Mouse (Mus musculus): ENCODE data around the gene Gm36210. TPM values are rescaled to one million over a fixed set of nuclear protein-coding genes. Genes with fewer than 3 reads are reported as not detected.

Gm36210 gene
- polyA plus RNA-seq, 1 experiment from 2014 or later, result not detected

- Histone ChIP-seq H3K4me1 (no peaks in the 10 kb centered on the region), H3K9me3 (no peaks in the 10 kb centered on the region)
- no peak for ATAC-seq (ENCODE audit: low FRiP score, low read depth)
These were observed 55.0 kb downstream of the Gm36210 start for GRCm38 (mm10) chr7:4851315-4851688.

GRCm38 (mm10) chr7:4850621-4851314 lies 55.5 kb downstream of the Gm36210 start:
- 73% methylated on average over 11 of the region's 11 CpGs for WGBS
- Histone ChIP-seq H3K4me2 (replicated peaks) (no peak overlapping the region), H3K4me3 (no peak overlapping the region), H3K9me3 (no peaks in the 10 kb centered on the region), H3K36me3 (no peaks in the 10 kb centered on the region), H3K27ac (no peak overlapping the region), H3K9ac (no peak overlapping the region), H3K27me3 (peaks cover 40% of the 10 kb centered on the region), H3K4me1 (no peaks in the 10 kb centered on the region)
- no peak for ATAC-seq (ENCODE audit: low FRiP score, low read depth)

More at GRCm38 (mm10) chr7:4851315-4851688, 55.0 kb downstream of the Gm36210 start:
- WGBS, result 82% methylated on average over 8 of the region's 8 CpGs
- Histone ChIP-seq H3K9ac (no peak overlapping the region), H3K4me2 (replicated peaks) (no peak overlapping the region), H3K27ac (no peak overlapping the region), H3K36me3 (no peaks in the 10 kb centered on the region), H3K27me3 (peaks cover 35% of the 10 kb centered on the region), H3K4me3 (no peak overlapping the region)

- ATAC-seq (ENCODE audit: low FRiP score, low read depth), result no peak
- peaks cover 4% of the 10 kb centered on the region for H3K4me1 ChIP-seq
- no peak overlapping the region for H3K4me2 ChIP-seq (replicated peaks)
- no peak overlapping the region for H3K9ac ChIP-seq
- H3K9me3 ChIP-seq, result no peaks in the 10 kb centered on the region
- no peaks in the 10 kb centered on the region for H3K36me3 ChIP-seq
- no peak overlapping the region for H3K4me3 ChIP-seq
- H3K27ac ChIP-seq, result no peak overlapping the region
- peaks cover 54% of the 10 kb centered on the region for H3K27me3 ChIP-seq
- WGBS, result 56% methylated on average over 9 of the region's 9 CpGs
These were observed 56.9 kb downstream of the Gm36210 start for GRCm38 (mm10) chr7:4849372-4849771.

Other genes starting within 250 kb of the Gm36210 start
- gene Ppp6r1, start 247.5 kb downstream of the Gm36210 start, polyA plus RNA-seq (2015; fragmentation: Nextera tagmentation; extraction: Ambion mirVana), result 9.0 and 9.9 TPM in 2 replicates
- gene Hspbp1, start 221.4 kb downstream of the Gm36210 start, polyA plus RNA-seq (2015; fragmentation: Nextera tagmentation; extraction: Ambion mirVana), result 93.6 and 95.4 TPM in 2 replicates
- gene Brsk1, start 215.9 kb downstream of the Gm36210 start, polyA plus RNA-seq (2015; fragmentation: Nextera tagmentation; extraction: Ambion mirVana), result 2.2 and 2.3 TPM in 2 replicates
- gene Tmem150b, start 181.3 kb downstream of the Gm36210 start, polyA plus RNA-seq (2015; fragmentation: Nextera tagmentation; extraction: Ambion mirVana), result 0.13 TPM in 2 replicates
- 61.6 and 65.3 TPM in 2 replicates for gene Kmt5c, start 166.4 kb downstream of the Gm36210 start, polyA plus RNA-seq (2015; fragmentation: Nextera tagmentation; extraction: Ambion mirVana)
- gene Cox6b2, start 153.4 kb downstream of the Gm36210 start, polyA plus RNA-seq (2015; fragmentation: Nextera tagmentation; extraction: Ambion mirVana), result 67.5 and 68.6 TPM in 2 replicates
- gene Fam71e2, start 135.2 kb downstream of the Gm36210 start, polyA plus RNA-seq (2015; fragmentation: Nextera tagmentation; extraction: Ambion mirVana), result not detected in 2 replicates
- 0.26 and 0.39 TPM in 2 replicates for gene Il11, start 123.7 kb downstream of the Gm36210 start, polyA plus RNA-seq (2015; fragmentation: Nextera tagmentation; extraction: Ambion mirVana)
- gene Tmem190, start 123.6 kb downstream of the Gm36210 start, polyA plus RNA-seq (2015; fragmentation: Nextera tagmentation; extraction: Ambion mirVana), result not detected in 2 replicates
- 7.3 and 7.9 TPM in 2 replicates for gene Tmem238, start 116.9 kb downstream of the Gm36210 start, polyA plus RNA-seq (2015; fragmentation: Nextera tagmentation; extraction: Ambion mirVana)
- 290 and 292 TPM in 2 replicates for gene Rpl28, start 113.6 kb downstream of the Gm36210 start, polyA plus RNA-seq (2015; fragmentation: Nextera tagmentation; extraction: Ambion mirVana)
- gene Ube2s, start 93.9 kb downstream of the Gm36210 start, polyA plus RNA-seq (2015; fragmentation: Nextera tagmentation; extraction: Ambion mirVana), result 328 and 349 TPM in 2 replicates
- 0.17 and 0.33 TPM in 2 replicates for gene Shisa7, start 61.8 kb downstream of the Gm36210 start, polyA plus RNA-seq (2015; fragmentation: Nextera tagmentation; extraction: Ambion mirVana)
- 5.6 and 6.4 TPM in 2 replicates for gene Isoc2b, start 36.3 kb downstream of the Gm36210 start, polyA plus RNA-seq (2015; fragmentation: Nextera tagmentation; extraction: Ambion mirVana)
- gene Isoc2a, start 29.4 kb downstream of the Gm36210 start, polyA plus RNA-seq (2015; fragmentation: Nextera tagmentation; extraction: Ambion mirVana), result 1.2 and 1.3 TPM in 2 replicates
- 4.2 and 4.3 TPM in 2 replicates for gene Zfp628, start 8.7 kb upstream of the Gm36210 start, polyA plus RNA-seq (2015; fragmentation: Nextera tagmentation; extraction: Ambion mirVana)
- 3.1 and 3.3 TPM in 2 replicates for gene Nat14, start 15.5 kb upstream of the Gm36210 start, polyA plus RNA-seq (2015; fragmentation: Nextera tagmentation; extraction: Ambion mirVana)
- 6.4 and 8.1 TPM in 2 replicates for gene Ssc5d, start 19.3 kb upstream of the Gm36210 start, polyA plus RNA-seq (2015; fragmentation: Nextera tagmentation; extraction: Ambion mirVana)
- gene Sbk2, start 57.9 kb upstream of the Gm36210 start, polyA plus RNA-seq (2015; fragmentation: Nextera tagmentation; extraction: Ambion mirVana), result 0.38 and 0.92 TPM in 2 replicates
- not detected in 2 replicates for gene Sbk3, start 64.7 kb upstream of the Gm36210 start, polyA plus RNA-seq (2015; fragmentation: Nextera tagmentation; extraction: Ambion mirVana)
- 35.3 and 38.5 TPM in 2 replicates for gene Zfp579, start 89.6 kb upstream of the Gm36210 start, polyA plus RNA-seq (2015; fragmentation: Nextera tagmentation; extraction: Ambion mirVana)
- 9.1 and 10.7 TPM in 2 replicates for gene Zfp524, start 107.9 kb upstream of the Gm36210 start, polyA plus RNA-seq (2015; fragmentation: Nextera tagmentation; extraction: Ambion mirVana)
- 44.7 and 48.6 TPM in 2 replicates for gene Fiz1, start 108.2 kb upstream of the Gm36210 start, polyA plus RNA-seq (2015; fragmentation: Nextera tagmentation; extraction: Ambion mirVana)
- 0.42 and 2.1 TPM in 2 replicates for gene Gm44973, start 109.0 kb upstream of the Gm36210 start, polyA plus RNA-seq (2015; fragmentation: Nextera tagmentation; extraction: Ambion mirVana)
- gene Zfp865, start 113.9 kb upstream of the Gm36210 start, polyA plus RNA-seq (2015; fragmentation: Nextera tagmentation; extraction: Ambion mirVana), result 6.0 and 8.1 TPM in 2 replicates
- 44.9 and 47.8 TPM in 2 replicates for gene Ccdc106, start 114.0 kb upstream of the Gm36210 start, polyA plus RNA-seq (2015; fragmentation: Nextera tagmentation; extraction: Ambion mirVana)
- gene 4632433K11Rik, start 127.6 kb upstream of the Gm36210 start, polyA plus RNA-seq (2015; fragmentation: Nextera tagmentation; extraction: Ambion mirVana), result 0.13 TPM in 1 of 2 replicates, not detected in the other
- gene Zfp784, start 131.9 kb upstream of the Gm36210 start, polyA plus RNA-seq (2015; fragmentation: Nextera tagmentation; extraction: Ambion mirVana), result 7.0 and 7.8 TPM in 2 replicates
- 42.1 and 42.8 TPM in 2 replicates for gene Zfp580, start 145.0 kb upstream of the Gm36210 start, polyA plus RNA-seq (2015; fragmentation: Nextera tagmentation; extraction: Ambion mirVana)
- 152 and 153 TPM in 2 replicates for gene U2af2, start 155.6 kb upstream of the Gm36210 start, polyA plus RNA-seq (2015; fragmentation: Nextera tagmentation; extraction: Ambion mirVana)
- gene Epn1, start 173.7 kb upstream of the Gm36210 start, polyA plus RNA-seq (2015; fragmentation: Nextera tagmentation; extraction: Ambion mirVana), result 62.2 and 64.6 TPM in 2 replicates
- not detected in 2 replicates for gene Rfpl4, start 210.4 kb upstream of the Gm36210 start, polyA plus RNA-seq (2015; fragmentation: Nextera tagmentation; extraction: Ambion mirVana)
- 0.26 and 0.31 TPM in 2 replicates for gene Rasl2-9, start 219.4 kb upstream of the Gm36210 start, polyA plus RNA-seq (2015; fragmentation: Nextera tagmentation; extraction: Ambion mirVana)
- not detected in 2 replicates for gene Vmn1r55, start 243.2 kb upstream of the Gm36210 start, polyA plus RNA-seq (2015; fragmentation: Nextera tagmentation; extraction: Ambion mirVana)